Mouse (Mus musculus): Measurements from ENCODE around the gene Ypel2. TPM values are rescaled to one million over a fixed set of nuclear protein-coding genes. Genes with fewer than 3 reads are reported as not detected.
A peak's percentile ranks its signal among the peaks of the same experiment; 100 is the strongest.

Ypel2 gene
- polyA plus RNA-seq, 1 experiment: 16.2 TPM

DNA sequence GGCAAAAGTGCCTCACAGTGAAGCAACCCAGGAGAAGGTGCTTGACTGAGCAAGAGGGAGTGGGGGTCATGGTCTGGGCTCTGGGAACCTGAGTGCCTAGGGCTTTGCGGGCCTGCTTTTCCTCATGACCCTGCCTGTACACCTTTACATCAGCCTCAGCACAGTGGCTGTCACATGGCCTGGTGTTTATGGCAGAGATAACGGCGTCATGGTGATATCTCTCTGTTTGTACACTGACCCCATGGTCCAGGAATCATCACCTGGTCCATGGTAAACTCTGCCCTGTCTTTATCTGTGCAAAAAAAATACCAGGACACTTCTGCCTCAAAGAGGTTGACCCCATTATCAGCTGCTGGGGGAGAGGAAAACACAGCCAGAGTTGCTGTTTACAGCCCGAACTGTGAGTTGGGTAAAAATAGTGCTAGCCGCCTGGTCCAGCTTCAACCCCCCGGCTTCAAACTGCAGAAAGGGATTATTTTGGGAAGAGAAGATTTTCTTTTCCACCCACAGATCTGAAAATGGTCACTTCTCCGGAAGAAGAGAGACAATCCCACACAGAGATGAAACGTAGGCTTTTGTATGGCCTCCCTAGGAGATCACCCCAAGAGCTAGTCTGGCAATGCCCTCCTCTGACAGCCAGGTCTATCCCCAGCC, 76.8 kb downstream of the Ypel2 start:
- Histone ChIP-seq H3K36me3 (ENCODE audit: control insufficient read depth, insufficient read depth, low read length) (no peaks in the 10 kb centered on the region), H3K4me1 (replicated peaks; ENCODE audit: control insufficient read depth, insufficient read depth, low read length) (peaks cover 10% of the 10 kb centered on the region), H3K27me3 (ENCODE audit: control insufficient read depth, insufficient read depth, low read length) (no peaks in the 10 kb centered on the region), H3K4me3 (ENCODE audit: control insufficient read depth, insufficient read depth, low read length) (no peak overlapping the region), H3K27ac (ENCODE audit: control insufficient read depth, insufficient read depth, low read length) (no peak overlapping the region)
- no peak for DNase-seq
- no peak for TF ChIP-seq POLR2A (IDR thresholded peaks at IDR 0.05; ENCODE audit: control insufficient read depth, extremely low read depth, insufficient read depth, low read length, poor library complexity)
- no peak for TF ChIP-seq CTCF (IDR thresholded peaks at IDR 0.05; ENCODE audit: borderline replicate concordance, control insufficient read depth, extremely low read depth, insufficient read depth, low read length, poor library complexity)
- 96% methylated on average over 8 of the region's 8 CpGs for WGBS

DNA sequence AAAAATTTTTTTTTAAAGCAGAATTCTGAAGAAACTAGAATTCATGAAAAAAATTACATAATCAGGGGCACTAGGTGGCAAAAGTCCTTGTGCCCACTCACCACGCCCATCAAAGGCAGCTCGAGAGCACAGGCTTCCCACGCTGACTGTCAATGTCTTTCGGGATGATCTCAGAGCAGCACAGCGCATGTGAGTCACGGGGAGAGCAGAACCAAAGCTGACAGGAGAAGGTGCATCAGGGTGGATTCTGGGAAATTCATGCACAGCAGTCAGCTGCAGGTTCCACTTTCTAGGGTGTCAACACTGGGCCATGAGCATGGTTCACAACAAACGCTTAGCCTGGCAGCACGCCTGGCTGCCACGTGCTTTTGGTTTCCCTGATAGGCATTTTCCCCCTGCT, 79.2 kb downstream of the Ypel2 start:
- H3K27ac ChIP-seq (ENCODE audit: control insufficient read depth, insufficient read depth, low read length): no peak overlapping the region
- H3K36me3 ChIP-seq (ENCODE audit: control insufficient read depth, insufficient read depth, low read length): no peaks in the 10 kb centered on the region
- TF ChIP-seq POLR2A (IDR thresholded peaks at IDR 0.05; ENCODE audit: control insufficient read depth, extremely low read depth, insufficient read depth, low read length, poor library complexity) (no peak), CTCF (IDR thresholded peaks at IDR 0.05; ENCODE audit: borderline replicate concordance, control insufficient read depth, extremely low read depth, insufficient read depth, low read length, poor library complexity) (no peak)
- H3K4me3 ChIP-seq (ENCODE audit: control insufficient read depth, insufficient read depth, low read length): no peak overlapping the region
- DNase-seq: no peak
- peaks cover 10% of the 10 kb centered on the region for H3K4me1 ChIP-seq (replicated peaks; ENCODE audit: control insufficient read depth, insufficient read depth, low read length)
- 91% methylated on average over 9 of the region's 9 CpGs for WGBS
- no peaks in the 10 kb centered on the region for H3K27me3 ChIP-seq (ENCODE audit: control insufficient read depth, insufficient read depth, low read length)

DNA sequence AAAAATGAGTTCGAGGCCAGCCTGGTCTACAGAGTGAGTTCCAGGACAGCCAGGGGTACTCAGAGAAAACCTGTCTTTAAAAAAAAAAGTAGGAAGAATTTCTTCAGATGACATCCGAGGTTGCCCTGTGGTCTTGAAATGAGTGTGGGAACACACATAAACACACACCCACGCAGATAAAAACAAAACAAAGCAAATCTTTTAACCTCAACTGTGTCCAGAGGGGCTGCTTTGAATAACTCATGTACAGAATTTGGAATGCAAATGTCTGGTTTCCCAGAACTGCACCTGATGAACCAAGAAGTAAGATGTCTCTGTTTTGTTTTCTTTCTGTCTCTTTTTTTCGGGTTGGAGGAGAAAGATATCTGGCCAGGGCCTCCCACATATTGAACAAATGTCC, 83.3 kb downstream of the Ypel2 start:
- Histone ChIP-seq H3K27ac (ENCODE audit: control insufficient read depth, insufficient read depth, low read length) (no peak overlapping the region), H3K4me1 (replicated peaks; ENCODE audit: control insufficient read depth, insufficient read depth, low read length) (peaks cover 12% of the 10 kb centered on the region), H3K36me3 (ENCODE audit: control insufficient read depth, insufficient read depth, low read length) (no peaks in the 10 kb centered on the region), H3K27me3 (ENCODE audit: control insufficient read depth, insufficient read depth, low read length) (no peaks in the 10 kb centered on the region), H3K4me3 (ENCODE audit: control insufficient read depth, insufficient read depth, low read length) (no peak overlapping the region)
- DNase-seq: no peak
- 44% methylated on average over 4 of the region's 4 CpGs for WGBS
- TF ChIP-seq POLR2A (IDR thresholded peaks at IDR 0.05; ENCODE audit: control insufficient read depth, extremely low read depth, insufficient read depth, low read length, poor library complexity): no peak
- no peak for TF ChIP-seq CTCF (IDR thresholded peaks at IDR 0.05; ENCODE audit: borderline replicate concordance, control insufficient read depth, extremely low read depth, insufficient read depth, low read length, poor library complexity)

DNA sequence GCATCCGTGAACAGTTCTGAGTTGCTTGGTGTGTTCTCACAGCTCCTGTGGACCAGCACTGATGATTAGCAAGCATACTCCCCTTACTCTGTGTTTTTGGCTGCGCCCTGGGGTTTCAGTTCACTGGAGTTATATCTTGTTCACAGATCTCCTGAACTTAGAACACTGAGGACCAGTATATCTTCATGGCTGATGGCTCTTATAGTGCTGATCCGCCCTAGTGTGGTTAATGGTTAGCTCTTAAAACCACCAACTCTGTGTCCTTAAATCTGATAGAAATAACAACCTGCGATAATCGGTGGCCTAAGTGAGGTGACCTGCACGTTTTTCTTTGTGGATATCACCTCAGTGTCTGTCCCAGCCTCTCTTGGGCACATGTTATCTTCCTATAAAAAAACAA, 84.5 kb downstream of the Ypel2 start:
- no peaks in the 10 kb centered on the region for H3K36me3 ChIP-seq (ENCODE audit: control insufficient read depth, insufficient read depth, low read length)
- TF ChIP-seq CTCF (IDR thresholded peaks at IDR 0.05; ENCODE audit: borderline replicate concordance, control insufficient read depth, extremely low read depth, insufficient read depth, low read length, poor library complexity) (no peak), POLR2A (IDR thresholded peaks at IDR 0.05; ENCODE audit: control insufficient read depth, extremely low read depth, insufficient read depth, low read length, poor library complexity) (no peak)
- no peaks in the 10 kb centered on the region for H3K27me3 ChIP-seq (ENCODE audit: control insufficient read depth, insufficient read depth, low read length)
- no peak for DNase-seq
- 80% methylated on average over 6 of the region's 6 CpGs for WGBS
- no peak overlapping the region for H3K27ac ChIP-seq (ENCODE audit: control insufficient read depth, insufficient read depth, low read length)
- H3K4me3 ChIP-seq (ENCODE audit: control insufficient read depth, insufficient read depth, low read length): no peak overlapping the region
- peaks cover 9% of the 10 kb centered on the region for H3K4me1 ChIP-seq (replicated peaks; ENCODE audit: control insufficient read depth, insufficient read depth, low read length)

DNA sequence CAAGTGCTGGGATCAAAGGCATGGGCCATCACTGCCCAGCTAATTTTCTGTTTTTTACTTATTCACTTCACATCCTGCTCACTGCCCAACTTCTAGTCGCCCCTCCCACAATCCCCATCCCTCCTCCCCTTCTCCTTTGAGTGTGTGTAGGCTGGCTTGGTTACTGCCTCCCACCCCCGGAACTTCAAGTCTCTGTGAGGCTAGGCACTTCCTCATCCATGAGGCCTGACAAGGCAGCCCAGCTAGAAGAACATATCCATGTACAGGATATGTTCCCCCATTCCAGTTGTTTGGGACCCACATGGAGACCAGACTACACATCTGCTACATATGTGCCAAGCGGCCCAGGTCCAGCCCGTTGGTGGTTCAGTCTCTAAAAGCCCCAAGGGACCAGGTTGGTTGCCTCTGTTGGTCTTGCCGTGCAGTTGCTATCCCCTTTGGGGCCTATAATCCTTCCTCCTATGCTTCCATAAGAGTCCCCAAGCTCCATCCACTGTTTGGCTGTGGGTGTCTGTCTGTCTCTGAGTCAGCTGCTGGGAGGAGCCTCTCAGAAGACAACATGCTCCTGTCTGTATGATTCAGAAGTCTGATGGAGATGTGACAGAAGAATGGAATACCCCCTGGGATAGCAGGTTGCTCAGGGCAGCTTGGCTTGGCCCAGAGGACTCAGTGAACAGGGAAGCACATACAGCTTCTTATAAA, 85.5 kb downstream of the Ypel2 start:
- TF ChIP-seq CTCF (IDR thresholded peaks at IDR 0.05; ENCODE audit: borderline replicate concordance, control insufficient read depth, extremely low read depth, insufficient read depth, low read length, poor library complexity) (no peak), POLR2A (IDR thresholded peaks at IDR 0.05; ENCODE audit: control insufficient read depth, extremely low read depth, insufficient read depth, low read length, poor library complexity) (no peak)
- DNase-seq: no peak
- Histone ChIP-seq H3K4me1 (replicated peaks; ENCODE audit: control insufficient read depth, insufficient read depth, low read length) (peaks cover 9% of the 10 kb centered on the region), H3K27me3 (ENCODE audit: control insufficient read depth, insufficient read depth, low read length) (no peaks in the 10 kb centered on the region), H3K27ac (ENCODE audit: control insufficient read depth, insufficient read depth, low read length) (peak overlapping the region; percentile 16; the same call in 1 of the 2 replicates), H3K4me3 (ENCODE audit: control insufficient read depth, insufficient read depth, low read length) (0 out of 2 replicates have a peak overlapping the region, but pooled peaks have one; percentile 2), H3K36me3 (ENCODE audit: control insufficient read depth, insufficient read depth, low read length) (no peaks in the 10 kb centered on the region)
- WGBS: 56% methylated on average over 5 of the region's 5 CpGs

DNA sequence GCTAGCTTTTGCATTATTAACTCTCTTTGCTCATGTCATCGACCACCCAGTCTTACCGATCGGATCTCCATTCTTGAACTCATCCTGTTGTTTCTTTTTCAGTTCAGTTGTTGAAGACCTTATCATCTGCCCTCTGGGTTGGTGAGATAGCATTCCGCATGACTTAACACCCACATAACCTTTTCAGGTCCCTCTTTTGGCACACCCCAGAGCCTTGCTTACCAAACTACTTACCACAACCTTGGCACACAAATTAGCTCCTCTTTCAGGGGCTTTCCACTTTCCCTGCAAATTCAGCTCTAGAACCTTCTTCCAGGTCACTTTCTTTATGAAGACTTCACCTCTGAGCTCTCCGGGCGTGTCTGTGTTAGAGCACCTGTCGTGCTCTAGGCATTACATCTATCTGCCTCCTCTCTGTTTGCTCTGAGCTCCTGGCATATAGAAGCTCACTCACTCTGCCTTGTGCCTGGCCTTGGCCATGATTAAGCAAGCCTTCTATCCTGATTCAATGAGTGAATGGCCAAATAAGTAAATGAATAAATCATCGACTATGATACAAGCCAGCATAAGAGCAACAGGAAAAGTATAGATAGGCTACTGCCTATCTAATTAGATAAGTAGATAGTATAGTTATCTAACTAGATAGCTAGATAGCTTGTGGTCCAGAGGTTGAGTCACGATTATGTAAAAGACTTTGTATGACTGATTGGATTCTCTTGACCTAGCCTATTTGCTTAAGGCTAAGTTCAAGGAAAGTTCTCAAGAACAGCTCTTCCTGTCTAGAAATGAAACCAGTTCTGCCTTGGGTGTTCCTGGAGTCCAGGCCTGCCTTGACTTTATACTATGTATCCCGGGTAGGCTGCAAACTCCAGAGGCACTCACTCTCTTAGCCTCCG, 86.5 kb downstream of the Ypel2 start:
- Histone ChIP-seq H3K36me3 (ENCODE audit: control insufficient read depth, insufficient read depth, low read length) (no peaks in the 10 kb centered on the region), H3K27me3 (ENCODE audit: control insufficient read depth, insufficient read depth, low read length) (no peaks in the 10 kb centered on the region), H3K27ac (ENCODE audit: control insufficient read depth, insufficient read depth, low read length) (no peak overlapping the region), H3K4me1 (replicated peaks; ENCODE audit: control insufficient read depth, insufficient read depth, low read length) (peaks cover 10% of the 10 kb centered on the region), H3K4me3 (ENCODE audit: control insufficient read depth, insufficient read depth, low read length) (no peak overlapping the region)
- WGBS: 93% methylated on average over 11 of the region's 11 CpGs
- TF ChIP-seq POLR2A (IDR thresholded peaks at IDR 0.05; ENCODE audit: control insufficient read depth, extremely low read depth, insufficient read depth, low read length, poor library complexity) (no peak), CTCF (IDR thresholded peaks at IDR 0.05; ENCODE audit: borderline replicate concordance, control insufficient read depth, extremely low read depth, insufficient read depth, low read length, poor library complexity) (no peak)
- no peak for DNase-seq

All from thymus, adult 2 months (tissue).